Mouse (Mus musculus) adipose tissue, adult 10 weeks (tissue): ENCODE results near the gene Gpr179. TPM values are rescaled to one million over a fixed set of nuclear protein-coding genes. Genes with fewer than 3 reads are reported as not detected.

ENCODE experiments used
- polyA plus RNA-seq: library from polyadenylated mRNA; stranded (reverse); fragments of 350-450 nt; fragmentation: Illumina TruSeq; extraction: RNeasy Lipid Tissue Mini Kit (QIAGEN cat#74804); gene quantifications from one replicate; pipeline ENCODE4 v1.2.3, GENCODE M21; 2014; ENCODE audit warnings: low read depth, low replicate concordance

Gpr179 gene
- 0.51 TPM for polyA plus RNA-seq

DNA sequence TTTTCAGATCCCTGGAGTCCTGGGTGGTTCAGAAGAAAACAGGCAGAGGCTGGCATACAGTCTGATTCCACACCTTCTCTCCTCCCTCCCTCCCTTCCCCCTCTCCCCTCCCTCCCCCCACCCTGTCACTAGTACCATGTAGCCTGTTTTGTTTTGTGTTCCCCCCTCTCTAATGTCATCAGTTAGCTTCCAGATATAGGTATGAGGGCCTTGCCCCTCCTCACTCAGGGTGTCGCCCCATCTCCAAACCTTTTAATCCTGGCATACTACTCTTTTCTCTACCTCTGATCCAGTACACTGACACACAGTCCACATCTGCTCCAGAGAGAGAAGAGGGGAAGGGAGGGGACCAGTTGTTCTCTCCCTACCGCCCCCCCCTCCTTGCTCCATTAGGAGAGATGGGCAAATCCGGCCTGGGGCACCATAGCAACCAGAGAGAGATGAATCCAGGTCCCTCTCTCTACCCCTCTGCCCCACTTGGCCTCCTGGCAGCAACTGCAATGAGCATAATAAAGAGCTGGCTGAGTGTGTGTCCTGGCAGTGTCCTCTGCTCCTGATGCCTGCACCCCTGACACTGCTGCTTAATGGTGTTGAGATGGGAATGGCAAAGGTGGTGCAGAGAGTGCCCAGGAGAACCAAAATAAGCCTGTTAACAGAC lies at the start of gene Gpr179:
Gene Gpr179 (minus strand): TSS at position 51 of the 658 bp plus-strand sequence.

DNA sequence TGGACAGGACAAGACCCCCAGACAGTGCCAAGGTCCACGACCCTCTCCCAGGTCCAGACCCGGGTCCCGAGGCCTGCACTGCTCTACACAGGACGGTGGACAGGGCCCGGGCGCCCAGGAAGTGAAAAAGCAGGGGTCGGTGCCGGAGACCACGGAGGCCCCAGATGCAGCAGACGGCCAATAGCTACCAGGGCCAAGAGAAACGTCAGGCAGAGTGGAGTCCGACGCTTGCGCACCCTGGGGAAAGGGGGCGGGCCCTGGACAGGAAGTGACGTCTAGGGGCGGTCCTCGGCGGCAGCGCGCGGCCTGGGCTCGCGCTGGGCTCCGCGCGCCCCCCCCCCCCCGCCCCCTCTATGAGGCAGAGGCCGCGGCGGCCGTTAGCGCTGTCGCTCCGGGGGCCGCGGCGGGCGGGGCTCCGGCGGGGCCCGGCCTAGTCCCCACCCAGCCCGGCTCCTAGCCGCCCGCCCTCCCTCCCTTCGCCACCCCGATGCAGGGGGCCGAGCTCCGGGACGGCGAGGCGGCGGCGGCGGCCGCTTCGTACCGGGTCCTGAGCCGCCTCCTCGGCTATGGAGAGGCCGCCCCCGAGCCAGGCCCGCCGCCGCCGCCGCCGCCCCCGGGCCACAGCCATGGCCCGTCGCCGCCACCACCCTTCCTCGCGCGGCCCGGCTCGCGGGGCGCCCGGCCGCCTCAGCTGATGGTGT lies 10.2 kb upstream of the Gpr179 start, which contains the start of gene Socs7:
Gene Socs7 (plus strand): TSS at position 604 of the 701 bp plus-strand sequence.

DNA sequence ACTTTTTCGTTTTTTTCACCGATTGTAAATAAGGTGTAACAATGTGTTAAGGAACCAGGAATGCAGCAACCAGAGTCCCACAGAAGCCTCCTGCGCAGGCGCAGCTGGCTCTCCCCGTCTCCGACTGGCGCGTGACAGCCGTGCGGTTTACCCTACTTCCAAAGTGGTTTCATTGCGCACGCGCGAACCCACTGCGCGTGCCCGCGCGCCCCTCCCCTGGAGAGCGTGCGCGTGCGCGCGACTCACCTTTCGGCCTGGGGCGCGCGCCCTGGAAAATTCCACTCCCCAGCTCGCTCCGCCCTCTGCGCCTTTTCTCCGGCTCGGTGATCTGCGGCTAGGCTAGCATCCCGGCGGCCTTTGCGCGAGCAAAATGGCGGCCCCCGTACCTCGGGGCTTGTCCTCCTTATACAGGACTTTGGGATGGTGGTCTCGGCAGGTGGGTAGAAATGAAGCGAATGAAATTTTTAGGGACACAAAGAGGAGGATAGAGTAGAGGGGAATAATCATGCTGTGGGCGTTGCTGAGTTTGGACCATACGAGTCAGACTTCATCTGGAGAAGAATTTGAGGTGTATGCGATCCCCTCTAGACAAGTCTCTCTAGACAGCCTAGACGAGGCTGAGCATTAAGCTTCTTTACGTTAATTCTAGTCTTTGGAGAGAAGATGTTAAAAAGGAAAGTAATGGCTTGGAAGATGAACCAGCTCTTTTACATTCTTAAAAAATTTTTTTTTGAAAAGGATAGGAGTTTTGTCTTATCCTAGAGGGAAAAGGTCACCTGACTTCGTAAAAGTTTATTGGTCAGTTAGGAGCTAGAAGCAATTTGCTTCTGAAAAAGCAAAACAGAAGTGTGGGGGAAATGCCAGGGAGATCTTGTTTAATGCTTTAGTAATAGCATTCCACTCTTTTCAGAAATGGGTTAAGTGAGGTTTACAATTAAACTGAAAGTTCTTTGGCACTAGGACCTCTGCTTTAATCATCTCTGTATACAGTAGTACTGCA lies 36.1 kb downstream of the Gpr179 start, which contains the start of gene Mrpl45:
Gene Mrpl45 (plus strand): TSS at position 213 of the 1,000 bp plus-strand sequence.

Other genes with a start within 250 kb of the Gpr179 start
- gene Tbx21, start 236.7 kb downstream of the Gpr179 start, polyA plus RNA-seq, result 0.31 TPM
- 7.4 TPM for gene Tbkbp1, start 200.6 kb downstream of the Gpr179 start, polyA plus RNA-seq
- gene Kpnb1, start 164.2 kb downstream of the Gpr179 start, polyA plus RNA-seq, result 70.9 TPM
- gene Npepps, start 71.4 kb downstream of the Gpr179 start, polyA plus RNA-seq, result 42.9 TPM
- 18.8 TPM for gene Mrpl45, start 36.4 kb downstream of the Gpr179 start, polyA plus RNA-seq
- gene Socs7, start 10.5 kb upstream of the Gpr179 start, polyA plus RNA-seq, result 11.7 TPM
- gene Arhgap23, start 63.5 kb upstream of the Gpr179 start, polyA plus RNA-seq, result 14.1 TPM
- 0.29 TPM for gene 4933428G20Rik, start 148.3 kb upstream of the Gpr179 start, polyA plus RNA-seq
- gene Srcin1, start 224.1 kb upstream of the Gpr179 start, polyA plus RNA-seq, result 2.1 TPM